Mouse (Mus musculus) limb, embryonic 15.5 days (tissue): ENCODE results near the gene Akr1b7. TPM values are rescaled to one million over a fixed set of nuclear protein-coding genes. Genes with fewer than 3 reads are reported as not detected.
"Not testable (repeated sequence)": the region's sequence is repeated elsewhere in the genome, so short reads cannot be mapped to it uniquely, and the experiment has no call there.

Experiments used
- ATAC-seq: fragments of 200-750 bp; cut with Nextera tagmentation; 2 replicates; pipeline ENCODE4 v1.8.0; 2017; ENCODE audit warnings: low read depth, moderate TSS enrichment; ENCODE audit not compliant: insufficient number of reproducible peaks, low FRiP score, low TSS enrichment
- H3K27ac ChIP-seq: fragments of 300-500 bp; sonication (generic); 2 replicates; pipeline ENCODE4 v1.5.1; 2015; ENCODE audit warnings: moderate library complexity, mild to moderate bottlenecking, inconsistent platforms
- H3K27me3 ChIP-seq: fragments of 300-500 bp; sonication (generic); 2 replicates; pipeline ENCODE4 v1.6.1; 2015; ENCODE audit warnings: inconsistent platforms
- H3K36me3 ChIP-seq: fragments of 300-500 bp; sonication (generic); 2 replicates; pipeline ENCODE4 v1.6.1; 2015; ENCODE audit warnings: inconsistent platforms
- H3K4me1 ChIP-seq: fragments of 300-500 bp; sonication (generic); 2 replicates; pipeline ENCODE4 v1.6.1; 2015; ENCODE audit warnings: inconsistent platforms
- H3K4me2 ChIP-seq: fragments of 300-500 bp; sonication (generic); 2 replicates; pipeline ENCODE4 v1.6.1; 2015; ENCODE audit warnings: mild to moderate bottlenecking, inconsistent platforms
- H3K4me3 ChIP-seq: fragments of 300-500 bp; sonication (generic); 2 replicates; pipeline ENCODE4 v1.5.1; 2015; ENCODE audit warnings: mild to moderate bottlenecking, inconsistent platforms
- H3K9ac ChIP-seq: fragments of 300-500 bp; sonication (generic); 2 replicates; pipeline ENCODE4 v1.6.1; 2015; ENCODE audit warnings: inconsistent platforms
- H3K9me3 ChIP-seq: fragments of 300-500 bp; sonication (generic); 2 replicates; pipeline ENCODE4 v1.6.1; 2016; ENCODE audit warnings: inconsistent platforms
- WGBS: fragments of 180-500 bp; shearing (Covaris S2); methylation state at CpG from one replicate; pipeline ENCODE4 v1.1.7; 2015; 5-methylcytosine and 5-hydroxymethylcytosine counted together
- polyA plus RNA-seq: library from polyadenylated mRNA; unstranded; fragments of >200 nt; fragmentation: Nextera tagmentation; extraction: Ambion mirVana; gene quantifications from 2 replicates; pipeline ENCODE4 v1.2.1, GENCODE M21; 2015

The Akr1b7 gene
- polyA plus RNA-seq, 1 experiment from 2014 or later = 0.12 TPM

GRCm38 (mm10) chr6:34395897-34396296, 16.2 kb upstream of the Akr1b7 start:
- Histone ChIP-seq H3K4me1 (no peaks in the 10 kb centered on the region), H3K4me2 (no peak overlapping the region), H3K4me3 (no peak overlapping the region), H3K27me3 (no peaks in the 10 kb centered on the region), H3K9ac (no peak overlapping the region), H3K36me3 (no peaks in the 10 kb centered on the region), H3K27ac (no peak overlapping the region), H3K9me3 (no peaks in the 10 kb centered on the region)
- no peak for ATAC-seq
- 62% methylated on average over 5 of the region's 5 CpGs for WGBS

GRCm38 (mm10) chr6:34398431-34398830, 13.7 kb upstream of the Akr1b7 start:
- no peak overlapping the region for H3K27ac ChIP-seq
- no peak overlapping the region for H3K4me3 ChIP-seq
- H3K9ac ChIP-seq = no peak overlapping the region
- no peaks in the 10 kb centered on the region for H3K4me1 ChIP-seq
- no peaks in the 10 kb centered on the region for H3K36me3 ChIP-seq
- 91% methylated on average over 6 of the region's 6 CpGs for WGBS
- ATAC-seq = no peak
- H3K4me2 ChIP-seq = no peak overlapping the region
- no peaks in the 10 kb centered on the region for H3K9me3 ChIP-seq
- no peaks in the 10 kb centered on the region for H3K27me3 ChIP-seq

DNA sequence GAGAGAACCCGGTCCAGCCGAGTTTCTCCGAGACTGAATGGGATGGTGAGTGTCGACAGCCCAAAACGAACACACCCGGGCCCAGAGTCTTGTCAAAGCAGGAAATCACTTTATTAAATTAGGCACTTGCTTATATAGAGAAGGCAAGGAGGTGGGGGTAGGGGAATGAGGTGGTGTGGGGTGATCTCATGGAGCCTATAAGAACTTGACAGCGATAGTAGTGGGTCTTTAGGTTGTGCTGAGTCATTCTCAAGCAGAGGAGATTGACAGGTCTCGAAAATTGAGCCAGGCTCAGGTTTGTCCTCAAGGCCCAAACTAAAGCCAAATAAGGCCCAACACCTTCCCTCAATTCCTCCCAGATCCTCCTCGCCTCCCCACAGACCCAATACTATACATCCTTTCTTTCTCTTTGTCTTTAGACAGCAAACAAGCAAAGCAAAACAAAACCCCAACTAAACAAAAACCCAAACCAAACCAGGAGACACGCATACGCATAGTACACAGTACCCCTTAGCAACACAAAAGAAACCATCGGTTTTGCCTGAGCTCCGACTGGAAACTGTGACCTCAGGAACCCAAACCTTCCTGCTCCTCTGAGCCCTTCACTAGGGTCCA, 12.4 kb upstream of the Akr1b7 start:
- Histone ChIP-seq H3K9ac (no peak overlapping the region), H3K36me3 (no peaks in the 10 kb centered on the region), H3K4me1 (no peaks in the 10 kb centered on the region), H3K27ac (no peak overlapping the region), H3K27me3 (no peaks in the 10 kb centered on the region), H3K4me3 (no peak overlapping the region), H3K4me2 (no peak overlapping the region), H3K9me3 (no peaks in the 10 kb centered on the region)
- WGBS = 83% methylated on average over 13 of the region's 13 CpGs
- ATAC-seq = no peak

GRCm38 (mm10) chr6:34400696-34401095, 11.4 kb upstream of the Akr1b7 start:
- Histone ChIP-seq H3K9ac (no peak overlapping the region), H3K36me3 (no peaks in the 10 kb centered on the region), H3K9me3 (no peaks in the 10 kb centered on the region), H3K27ac (no peak overlapping the region), H3K4me1 (no peaks in the 10 kb centered on the region), H3K27me3 (no peaks in the 10 kb centered on the region), H3K4me3 (no peak overlapping the region), H3K4me2 (no peak overlapping the region)
- WGBS = 78% methylated on average over 2 of the region's 2 CpGs
- no peak for ATAC-seq

- Histone ChIP-seq H3K9me3 (no peaks in the 10 kb centered on the region), H3K4me1 (no peaks in the 10 kb centered on the region), H3K4me2 (no peak overlapping the region), H3K36me3 (no peaks in the 10 kb centered on the region), H3K9ac (no peak overlapping the region), H3K4me3 (no peak overlapping the region), H3K27ac (no peak overlapping the region; the same call in 1 of the 2 replicates), H3K27me3 (no peaks in the 10 kb centered on the region)
- WGBS = 81% methylated on average over 4 of the region's 4 CpGs
- no peak for ATAC-seq
These were observed 5.4 kb upstream of the Akr1b7 start for GRCm38 (mm10) chr6:34406746-34407145.

- Histone ChIP-seq H3K4me1 (no peaks in the 10 kb centered on the region), H3K36me3 (no peaks in the 10 kb centered on the region), H3K9me3 (no peaks in the 10 kb centered on the region), H3K27ac (peak overlapping the region; percentile 43; the same call in 1 of the 2 replicates), H3K4me3 (no peak overlapping the region), H3K27me3 (no peaks in the 10 kb centered on the region), H3K4me2 (no peak overlapping the region), H3K9ac (no peak overlapping the region)
- 66% methylated on average over 10 of the region's 10 CpGs for WGBS
- no peak for ATAC-seq
These were observed 4.7 kb upstream of the Akr1b7 start for GRCm38 (mm10) chr6:34407403-34407802.

- WGBS = 77% methylated on average over 1 of the region's 1 CpGs
- H3K27me3 ChIP-seq = no peaks in the 10 kb centered on the region
- H3K9ac ChIP-seq = no peak overlapping the region
- no peaks in the 10 kb centered on the region for H3K9me3 ChIP-seq
- no peak overlapping the region for H3K4me2 ChIP-seq
- no peak overlapping the region for H3K4me3 ChIP-seq
- no peak overlapping the region for H3K27ac ChIP-seq
- no peaks in the 10 kb centered on the region for H3K4me1 ChIP-seq
- no peak for ATAC-seq
- no peaks in the 10 kb centered on the region for H3K36me3 ChIP-seq
These were observed 554 bp downstream of the Akr1b7 start for GRCm38 (mm10) chr6:34412688-34413087.

DNA sequence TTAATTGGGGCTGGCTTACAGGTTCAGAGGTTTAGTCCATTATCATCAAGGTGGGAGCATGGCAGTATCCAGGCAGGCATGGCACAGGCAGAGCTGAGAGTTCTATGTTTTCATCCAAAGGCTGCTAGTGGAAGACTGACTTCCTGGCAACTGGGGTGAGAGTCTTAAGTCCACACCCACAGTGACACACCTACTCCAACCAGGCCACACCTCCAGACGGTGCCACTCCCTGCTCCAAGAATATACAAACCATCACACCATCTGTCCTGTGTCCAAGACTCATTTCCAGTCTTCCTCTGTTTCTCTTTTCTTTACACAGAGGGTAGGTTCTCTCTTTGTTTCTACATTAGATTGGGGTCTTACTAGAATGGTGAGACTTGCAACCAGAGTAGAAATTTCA, 1.3 kb downstream of the Akr1b7 start:
- H3K27me3 ChIP-seq, H3K9ac ChIP-seq, H3K4me3 ChIP-seq, H3K4me1 ChIP-seq, ATAC-seq, H3K4me2 ChIP-seq, H3K36me3 ChIP-seq, H3K9me3 ChIP-seq, H3K27ac ChIP-seq: not testable (repeated sequence)
- WGBS = 52% methylated on average over 1 of the region's 1 CpGs

DNA sequence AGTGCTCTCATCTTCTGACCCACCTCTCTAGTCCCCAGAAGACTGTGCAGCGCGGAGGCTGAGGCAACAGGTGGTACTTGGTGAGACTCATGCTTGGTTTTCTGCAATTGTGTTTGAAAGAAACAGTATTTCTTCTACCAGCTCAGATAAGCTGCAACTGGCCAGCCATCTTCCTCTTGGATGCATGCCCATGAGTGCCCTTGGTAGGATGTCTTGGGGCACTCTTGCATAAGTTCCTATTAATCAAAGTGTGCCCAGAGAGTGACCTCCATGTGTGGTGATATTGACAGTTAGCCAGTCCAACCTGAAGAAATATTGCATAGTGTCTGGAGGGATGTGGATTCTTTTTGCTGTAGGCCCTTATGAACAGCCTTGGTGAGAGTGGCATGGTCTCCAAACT, 4.4 kb downstream of the Akr1b7 start:
- Histone ChIP-seq H3K36me3 (no peaks in the 10 kb centered on the region), H3K27me3 (no peaks in the 10 kb centered on the region), H3K4me3 (no peak overlapping the region), H3K27ac (no peak overlapping the region), H3K4me2 (no peak overlapping the region), H3K9ac (no peak overlapping the region), H3K4me1 (no peaks in the 10 kb centered on the region), H3K9me3 (no peaks in the 10 kb centered on the region)
- ATAC-seq = no peak
- WGBS = 91% methylated on average over 2 of the region's 2 CpGs

DNA sequence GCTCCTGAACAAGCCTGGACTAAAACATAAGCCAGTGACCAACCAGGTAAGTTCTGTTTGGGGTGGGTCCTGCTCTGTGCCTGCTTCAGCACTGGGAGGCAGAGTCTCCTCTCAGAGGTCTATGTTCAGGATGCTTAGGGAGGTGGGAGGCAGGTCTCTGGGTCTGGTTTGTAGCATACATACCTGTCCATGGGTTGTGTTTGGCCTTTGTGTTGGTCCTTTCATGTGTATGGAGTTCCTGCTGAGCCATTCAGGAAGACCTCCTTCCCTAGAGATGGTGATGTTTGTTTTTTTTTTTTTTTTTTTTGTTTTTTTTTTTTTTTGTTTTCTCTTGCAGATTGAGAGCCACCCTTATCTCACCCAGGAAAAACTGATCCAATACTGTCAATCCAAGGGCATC, 6.9 kb downstream of the Akr1b7 start:
- H3K4me3 ChIP-seq = no peak overlapping the region
- H3K4me2 ChIP-seq = no peak overlapping the region
- no peaks in the 10 kb centered on the region for H3K27me3 ChIP-seq
- no peak overlapping the region for H3K9ac ChIP-seq
- no peaks in the 10 kb centered on the region for H3K9me3 ChIP-seq
- ATAC-seq = no peak
- no peaks in the 10 kb centered on the region for H3K4me1 ChIP-seq
- H3K36me3 ChIP-seq = no peaks in the 10 kb centered on the region
- H3K27ac ChIP-seq = no peak overlapping the region

GRCm38 (mm10) chr6:34439006-34439405, 26.9 kb downstream of the Akr1b7 start:
- H3K4me2 ChIP-seq = no peak overlapping the region
- H3K9ac ChIP-seq = no peak overlapping the region
- no peaks in the 10 kb centered on the region for H3K9me3 ChIP-seq
- H3K4me1 ChIP-seq = no peaks in the 10 kb centered on the region
- ATAC-seq = no peak
- H3K27ac ChIP-seq = no peak overlapping the region
- no peaks in the 10 kb centered on the region for H3K36me3 ChIP-seq
- no peak overlapping the region for H3K4me3 ChIP-seq
- WGBS = 71% methylated on average over 2 of the region's 2 CpGs
- no peaks in the 10 kb centered on the region for H3K27me3 ChIP-seq

GRCm38 (mm10) chr6:34441556-34442257, 29.6 kb downstream of the Akr1b7 start:
- H3K4me3 ChIP-seq = no peak overlapping the region
- no peaks in the 10 kb centered on the region for H3K9me3 ChIP-seq
- H3K27me3 ChIP-seq = no peaks in the 10 kb centered on the region
- H3K4me2 ChIP-seq = no peak overlapping the region
- no peak overlapping the region for H3K9ac ChIP-seq
- WGBS = 60% methylated on average over 9 of the region's 9 CpGs
- H3K4me1 ChIP-seq = no peaks in the 10 kb centered on the region
- no peak overlapping the region for H3K27ac ChIP-seq
- ATAC-seq = no peak
- H3K36me3 ChIP-seq = no peaks in the 10 kb centered on the region
